Mouse (Mus musculus): ENCODE measurements around the gene Upf1.

GRCm38 (mm10) chr8:70302901-70303300 is 50.2 kb downstream of the Upf1 start:
- TF ChIP-seq CTCF (IDR thresholded peaks at IDR 0.05) (no peak), EP300 (IDR thresholded peaks at IDR 0.05) (no peak)
